Mouse (Mus musculus): ENCODE data around the gene Sgo2a.
A peak's percentile ranks its signal among the peaks of the same experiment; 100 is the strongest.
"Not testable (repeated sequence)": the region's sequence is repeated elsewhere in the genome, so short reads cannot be mapped to it uniquely, and the experiment has no call there.

Gene Sgo2a

DNA sequence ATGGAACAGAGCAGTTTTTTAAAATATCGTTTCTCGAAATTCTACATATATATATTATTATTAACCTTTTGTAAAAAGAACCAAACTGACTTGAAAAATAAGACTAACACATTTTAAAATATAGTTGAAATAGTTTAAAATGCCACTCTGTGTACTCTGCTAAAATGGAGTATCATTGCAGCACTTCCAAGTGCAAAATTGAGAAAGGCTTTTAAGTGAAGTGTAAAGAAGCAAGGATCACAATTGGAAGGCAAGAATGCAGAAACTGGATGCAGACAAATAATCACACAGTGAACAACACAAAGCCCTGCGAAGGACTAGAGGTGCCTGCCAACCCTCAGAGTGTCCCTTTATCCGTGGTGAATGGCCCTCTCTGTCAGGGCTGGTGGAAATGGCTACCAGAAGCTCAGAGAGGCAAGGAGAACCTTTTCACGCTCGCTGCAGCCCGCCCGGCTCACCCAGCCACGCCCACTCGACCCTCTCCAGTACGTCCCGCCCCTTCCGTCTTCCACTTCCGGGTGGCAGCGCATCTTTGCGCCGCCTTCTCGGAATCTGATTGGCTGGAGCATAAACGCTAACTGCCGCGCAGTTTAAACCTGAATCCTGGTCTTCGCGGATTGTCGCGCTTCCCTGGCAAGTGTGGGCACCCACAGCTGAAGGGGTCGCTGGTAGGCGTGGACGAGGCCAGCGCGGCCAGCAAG is at the start of gene Sgo2a:
Sgo2a (plus strand) TSS at position 540 of the 701 bp plus-strand sequence.
- peak; percentile 65 to 90 for DNase-seq (ENCODE audit: low spot score in 2 of 2)

DNA sequence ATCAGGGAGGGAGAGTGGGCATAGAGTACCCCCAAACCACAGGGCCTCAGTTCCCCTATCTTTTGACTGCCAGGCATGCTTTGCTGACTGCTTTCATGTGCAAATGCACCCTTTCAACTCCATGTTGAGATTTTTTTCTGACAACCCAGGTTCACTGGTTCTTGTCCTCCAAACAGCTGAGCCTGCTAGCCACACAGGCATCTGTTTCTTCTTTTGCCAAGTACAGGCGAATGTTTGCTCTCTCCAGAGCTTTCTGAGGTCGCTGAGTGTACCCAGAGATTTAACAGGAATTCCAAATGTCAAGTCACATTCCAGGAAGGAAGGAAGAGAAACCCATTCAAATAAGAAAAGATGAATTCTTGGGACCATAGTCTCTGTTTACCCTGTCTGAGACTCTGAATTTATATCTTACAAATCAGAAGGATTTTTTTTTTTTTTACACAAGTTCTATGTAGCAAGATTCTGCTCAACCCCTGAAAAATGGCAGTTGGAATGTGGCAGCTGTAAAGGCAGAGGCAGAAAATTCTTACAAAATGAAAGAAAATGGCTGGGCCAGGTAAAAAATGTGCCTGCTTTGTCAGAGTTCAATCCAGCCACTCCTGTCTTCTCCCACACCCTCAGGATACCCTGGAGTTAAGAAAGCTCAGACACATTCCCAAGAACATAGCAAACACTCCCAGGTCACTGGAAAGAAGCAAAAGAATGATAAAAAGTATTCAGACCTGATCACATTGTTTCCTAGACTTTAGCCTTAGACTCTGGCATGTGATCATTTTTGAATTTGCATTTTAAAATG is 48.0 kb upstream of the Sgo2a start:
- DNase-seq (ENCODE audit: low spot score in 2 of 2): no peak

DNA sequence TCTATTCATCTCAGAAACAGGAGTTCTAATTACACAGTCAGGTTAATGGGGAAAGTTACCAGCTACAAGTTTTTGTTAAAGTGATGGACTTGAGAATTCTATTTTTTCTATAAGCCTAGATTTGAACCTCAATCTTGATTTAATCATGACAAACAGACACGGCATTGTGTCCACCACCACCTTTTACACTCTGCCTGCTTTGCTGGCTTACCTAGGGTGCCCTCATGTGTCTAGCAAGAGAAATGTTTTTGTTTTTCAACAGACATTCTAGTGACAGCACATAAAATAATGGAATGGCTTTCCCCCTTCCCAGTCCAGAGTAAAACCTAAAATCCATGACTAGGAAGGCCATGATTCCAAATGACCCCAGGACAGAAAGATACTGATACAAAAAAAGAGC is 46.6 kb upstream of the Sgo2a start:
- DNase-seq (ENCODE audit: low spot score in 2 of 2): no peak

DNA sequence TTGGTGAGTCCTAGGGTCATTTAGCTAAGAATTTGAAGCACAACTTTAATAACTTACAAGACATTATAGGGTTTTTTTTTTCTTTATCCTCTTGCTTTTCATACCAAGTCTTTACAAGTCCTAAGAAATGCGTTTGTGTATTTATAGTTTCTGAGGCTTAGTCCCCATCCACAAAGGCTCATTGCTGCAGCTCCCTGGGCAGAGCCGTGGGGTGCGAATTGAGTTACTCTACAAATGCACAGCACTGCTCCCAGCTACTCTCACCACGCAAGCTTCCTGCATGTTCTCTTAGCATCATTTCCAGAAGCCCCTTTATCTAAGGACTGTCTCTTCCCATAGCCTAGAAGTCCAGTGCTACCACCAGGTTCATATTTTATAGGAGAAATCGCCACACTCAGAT is 46.1 kb upstream of the Sgo2a start:
- no peak for DNase-seq (ENCODE audit: low spot score in 2 of 2)

DNA sequence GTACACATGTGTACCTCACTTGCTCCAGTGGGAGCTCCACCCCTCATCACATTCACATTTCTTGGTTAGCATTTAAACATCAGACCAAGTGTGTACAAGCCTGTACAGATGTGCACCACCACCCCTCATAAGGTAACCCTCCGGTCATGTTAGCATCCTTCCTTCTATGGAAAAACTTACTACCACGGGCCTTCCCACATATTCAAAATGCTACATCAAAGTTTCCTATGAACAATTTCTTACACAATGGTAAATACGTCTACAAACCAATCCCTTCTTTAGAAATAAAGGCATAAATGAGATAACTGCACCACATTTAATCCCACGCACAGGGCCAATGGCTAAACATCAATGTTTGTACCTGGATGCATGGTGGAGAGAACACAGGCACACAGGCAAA is 43.3 kb upstream of the Sgo2a start:
- DNase-seq (ENCODE audit: low spot score in 2 of 2): no peak

DNA sequence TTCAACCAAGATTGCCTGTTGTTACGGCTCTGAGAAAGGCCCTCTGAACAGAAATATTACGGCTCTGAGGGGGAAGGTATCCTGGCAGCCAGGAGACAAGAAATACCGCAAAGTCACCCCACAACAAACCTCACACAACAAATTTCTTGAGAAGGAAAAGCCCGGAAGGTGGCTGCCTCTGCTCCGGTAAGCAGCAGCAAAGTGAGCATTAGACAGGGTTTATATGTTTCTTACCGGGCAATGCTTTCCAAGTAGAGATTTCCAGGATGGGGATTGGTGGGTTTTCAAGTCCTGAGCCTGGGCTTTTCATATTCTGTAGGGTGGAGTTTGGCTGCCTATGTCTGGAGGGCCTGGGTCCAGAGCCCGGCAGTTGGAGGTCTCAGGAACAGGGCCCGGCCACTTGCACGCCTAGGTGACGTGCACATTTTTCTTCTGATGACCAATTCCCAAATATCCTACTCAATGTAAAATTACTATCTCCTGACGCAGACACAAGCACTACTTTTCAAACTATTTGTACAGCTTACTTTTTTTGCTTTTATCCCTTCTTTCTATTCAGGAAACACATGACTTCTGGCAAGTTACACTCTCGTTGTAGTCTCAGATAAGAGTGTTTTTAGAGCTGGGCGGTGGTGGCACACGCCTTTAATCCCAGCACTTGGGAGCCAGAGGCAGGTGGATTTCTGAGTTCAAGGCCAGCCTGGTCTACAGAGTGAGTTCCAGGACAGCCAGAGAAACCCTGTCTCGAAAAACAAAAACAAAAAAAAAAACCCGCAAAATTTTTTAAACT is 42.0 kb upstream of the Sgo2a start:
- DNase-seq (ENCODE audit: low spot score in 2 of 2): no peak

DNA sequence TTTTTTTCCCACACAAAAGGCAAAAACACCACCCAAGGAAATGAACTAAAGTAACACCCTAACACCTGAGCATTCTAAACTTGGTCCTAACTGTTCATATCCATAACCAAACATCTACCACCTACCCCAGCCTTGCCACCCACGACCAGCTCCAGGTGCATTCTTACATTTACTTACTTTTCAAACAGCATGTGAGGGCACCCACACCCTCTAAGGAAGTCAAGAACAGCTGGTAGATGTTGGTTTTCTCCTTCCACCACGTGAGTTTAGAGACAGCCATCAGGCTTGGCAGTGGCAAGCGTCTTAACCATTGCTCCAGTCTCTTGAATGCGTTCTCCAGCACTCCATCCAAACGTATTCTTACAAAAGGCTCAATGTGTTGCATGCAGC is 41.4 kb upstream of the Sgo2a start:
- no peak for DNase-seq (ENCODE audit: low spot score in 2 of 2)

DNA sequence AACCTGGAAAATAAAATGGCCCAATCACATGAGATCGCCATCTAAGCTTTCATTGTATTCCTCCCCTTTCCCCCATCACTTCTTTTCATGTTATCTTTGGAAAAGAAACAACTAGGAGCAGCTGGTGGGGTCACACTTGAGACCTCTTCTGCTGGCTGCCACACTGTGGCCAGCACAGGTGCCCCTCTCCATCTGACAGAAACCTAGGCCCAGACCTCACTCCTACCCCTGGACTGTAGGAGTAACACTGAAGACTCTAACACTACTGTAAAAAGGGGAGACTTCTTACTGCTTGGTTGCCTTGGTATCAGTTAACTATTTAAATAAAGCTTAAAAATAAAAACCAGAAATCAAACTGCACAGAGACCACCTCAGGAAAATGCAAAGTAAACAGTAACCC is 40.0 kb upstream of the Sgo2a start:
- no peak for DNase-seq (ENCODE audit: low spot score in 2 of 2)

DNA sequence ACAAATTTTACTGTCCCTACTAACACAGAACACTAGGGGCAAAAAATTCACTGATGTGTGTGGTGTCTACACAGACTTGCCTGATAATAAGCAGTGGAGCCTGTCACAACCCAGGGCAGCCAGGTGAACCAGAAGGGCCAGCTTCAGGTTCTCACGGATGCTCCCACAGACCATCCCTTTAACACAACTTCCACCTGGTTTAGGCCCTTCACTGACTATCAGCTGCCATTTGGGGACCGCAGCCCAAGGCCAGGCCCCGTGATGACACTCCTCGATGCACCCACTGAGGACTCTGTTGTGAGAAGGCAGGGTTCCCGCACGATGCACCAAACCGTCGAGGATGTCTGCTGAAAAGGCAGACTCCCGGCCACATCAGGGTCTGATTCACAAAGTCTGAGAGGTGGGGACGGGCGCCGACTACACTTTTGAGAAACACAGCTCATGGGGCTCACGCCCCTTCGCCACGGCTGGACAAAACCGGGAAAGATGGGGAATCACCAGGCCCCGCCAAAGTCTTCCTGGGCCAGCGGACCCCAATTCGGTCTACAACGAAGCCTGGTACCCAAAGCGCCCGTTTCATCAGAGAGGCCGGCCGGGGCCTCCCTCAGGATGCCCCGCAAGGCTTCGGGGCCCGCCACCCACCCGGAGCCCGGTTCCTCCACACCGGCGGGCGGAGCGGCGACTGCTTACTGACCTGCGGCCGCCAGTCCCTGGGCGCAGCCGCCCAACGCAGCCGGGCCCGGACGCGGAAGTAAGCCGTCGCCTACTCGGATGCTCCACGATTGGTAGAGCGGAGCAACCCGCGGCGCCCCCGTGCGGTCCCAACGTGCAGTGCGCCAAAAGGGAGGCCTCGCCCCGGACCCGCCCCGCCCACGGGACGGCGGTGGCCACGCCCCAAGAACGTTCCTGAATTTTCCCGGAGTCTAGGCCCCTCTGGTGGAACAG is 26.2 kb upstream of the Sgo2a start:
- DNase-seq (ENCODE audit: low spot score in 2 of 2): peak; percentile 83 to 96

DNA sequence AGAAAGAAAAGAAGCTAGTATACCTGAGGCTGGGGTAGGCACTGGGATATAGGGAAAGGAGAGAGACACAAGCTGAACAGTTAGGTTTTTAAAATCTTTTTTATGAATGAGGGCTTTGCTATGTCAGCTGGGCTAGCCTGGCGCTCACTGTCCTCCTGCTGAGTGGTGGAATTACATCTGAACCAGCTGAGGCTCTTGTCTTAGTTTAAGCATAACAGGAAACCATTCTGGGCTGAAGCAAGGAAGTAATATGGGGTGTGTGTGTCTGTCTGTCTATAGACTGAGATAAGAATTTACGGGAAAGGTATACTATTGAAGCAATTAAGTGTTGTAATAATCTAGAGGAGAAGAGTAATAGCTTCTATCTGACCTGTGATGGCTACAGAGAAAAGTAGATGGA is 24.2 kb upstream of the Sgo2a start:
- no peak for DNase-seq (ENCODE audit: low spot score in 2 of 2)

DNA sequence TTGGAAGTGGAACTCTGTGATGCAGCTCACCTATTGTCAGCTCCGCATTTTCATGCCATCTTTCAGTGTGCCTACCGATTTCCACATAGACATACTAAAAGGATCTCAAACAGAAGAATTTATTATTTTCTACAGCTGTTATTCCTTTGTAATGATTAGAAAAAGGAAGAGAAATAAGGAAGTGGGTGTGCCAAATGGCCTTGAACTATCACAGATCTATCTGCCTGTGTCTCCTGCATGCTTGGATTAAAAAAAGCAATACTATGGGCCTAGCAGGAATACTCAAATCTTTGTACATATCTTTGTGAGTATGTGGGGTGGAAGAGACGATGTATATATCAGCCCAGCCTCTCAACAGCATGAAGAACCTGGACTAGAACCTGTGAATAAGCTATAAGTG is 18.9 kb upstream of the Sgo2a start:
- no peak for DNase-seq (ENCODE audit: low spot score in 2 of 2)

DNA sequence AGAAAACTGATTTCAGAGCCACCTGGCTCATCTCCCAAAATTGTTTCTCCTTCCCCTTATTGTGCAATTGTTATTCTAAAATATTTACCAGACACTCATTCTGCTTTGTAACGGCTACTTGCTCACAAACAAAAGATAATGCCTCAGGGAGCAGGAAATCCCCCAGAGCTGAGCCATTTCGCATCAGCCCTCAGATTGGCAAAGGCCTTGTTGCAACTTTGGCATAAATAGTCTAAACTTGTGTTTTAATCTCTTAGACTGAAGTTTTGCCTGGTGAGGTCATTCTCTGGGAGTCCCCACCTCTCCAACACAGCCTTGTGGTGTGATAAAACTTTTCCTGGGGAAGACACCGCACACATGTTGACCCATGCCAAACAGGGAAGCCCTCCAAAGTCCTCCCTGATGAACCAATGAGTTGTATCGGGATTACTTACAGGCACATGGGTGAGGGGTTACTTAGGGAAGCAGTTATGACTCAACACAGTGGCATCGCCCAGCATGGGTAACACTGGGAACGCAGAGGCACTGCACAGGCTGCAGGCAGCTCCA is 6.6 kb upstream of the Sgo2a start:
- DNase-seq (ENCODE audit: low spot score in 2 of 2): no peak

DNA sequence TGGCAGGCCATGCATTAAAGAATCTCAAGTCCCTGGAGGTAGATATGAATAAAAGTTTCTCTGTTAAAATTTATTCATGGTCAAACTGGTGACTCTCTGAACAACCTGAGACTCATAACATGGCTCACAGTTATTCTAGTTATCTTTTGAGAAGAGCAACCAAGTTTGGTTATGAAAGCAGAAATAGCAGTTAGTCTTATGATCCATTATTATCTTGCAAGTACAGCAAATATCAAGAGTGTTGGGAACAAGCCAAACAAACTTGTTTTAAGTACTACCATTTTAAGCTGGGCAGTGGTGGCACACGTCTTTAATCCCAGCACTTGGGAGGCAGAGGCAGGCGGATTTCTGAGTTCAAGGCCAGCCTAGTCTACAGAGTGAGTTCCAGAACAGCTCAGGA is 4.5 kb upstream of the Sgo2a start:
- DNase-seq (ENCODE audit: low spot score in 2 of 2): no peak

DNA sequence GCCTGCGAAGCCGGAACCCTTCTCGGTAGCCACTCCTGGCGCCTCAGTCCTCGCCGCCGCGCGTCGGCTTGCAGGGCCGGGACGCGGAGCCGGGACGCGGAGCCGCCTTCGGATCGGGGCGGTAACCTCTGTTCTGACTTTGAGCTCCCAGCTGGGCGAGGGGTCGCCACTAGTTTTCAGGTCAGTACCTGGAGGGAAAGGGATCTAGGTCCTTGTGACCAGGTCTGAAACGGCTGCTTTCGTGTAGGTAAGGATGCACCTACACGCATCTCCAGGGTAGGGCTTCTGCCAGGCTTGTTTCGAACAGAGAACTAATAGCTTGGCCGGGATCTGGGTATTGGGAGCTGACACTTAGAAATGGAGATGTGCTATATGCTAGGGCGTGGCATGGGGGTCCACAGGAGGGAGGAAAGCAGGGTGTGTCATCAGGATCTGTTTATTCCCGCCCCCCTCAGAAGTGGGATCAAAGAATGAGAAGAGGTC is 403 bp downstream of the Sgo2a start:
- DNase-seq (ENCODE audit: low spot score in 2 of 2): no peak

DNA sequence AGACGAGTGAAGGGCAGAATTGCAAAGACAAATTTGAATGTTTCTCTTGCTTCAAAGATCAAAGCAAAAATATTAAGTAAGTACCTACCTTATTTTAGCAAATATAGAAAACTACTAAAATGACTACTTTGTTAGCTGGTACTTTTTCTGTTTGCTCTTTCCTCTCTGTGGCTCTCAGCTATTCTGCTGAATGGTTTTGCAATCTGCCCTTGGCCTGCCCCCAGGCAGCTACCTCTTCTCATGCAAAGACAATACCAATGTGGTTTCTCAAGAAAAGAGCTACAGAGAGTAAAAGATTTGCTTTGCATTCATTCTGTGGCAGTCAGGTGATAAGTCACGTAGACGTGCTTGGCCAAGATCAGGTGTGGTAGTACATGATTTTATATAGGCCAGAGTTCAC is 2.4 kb downstream of the Sgo2a start:
- no peak for DNase-seq (ENCODE audit: low spot score in 2 of 2)

DNA sequence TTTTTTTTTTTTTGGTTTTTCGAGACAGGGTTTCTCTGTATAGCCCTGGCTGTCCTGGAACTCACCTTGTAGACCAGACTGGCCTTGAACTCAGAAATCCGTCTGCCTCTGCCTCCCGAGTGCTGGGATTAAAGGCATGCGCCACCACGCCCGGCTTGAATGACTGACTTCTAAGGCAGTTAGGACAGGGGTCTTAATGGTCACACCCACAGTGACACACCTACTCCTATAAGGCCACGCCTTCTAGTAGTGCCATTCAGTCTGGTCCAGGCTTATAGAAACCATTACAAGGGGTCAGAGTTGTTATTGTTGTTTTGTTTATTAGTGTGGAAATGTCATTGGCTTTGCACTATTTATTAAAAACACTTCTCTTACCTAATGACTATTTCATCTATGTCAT is 10.6 kb downstream of the Sgo2a start:
- not testable (repeated sequence) for DNase-seq (ENCODE audit: low spot score in 2 of 2)

DNA sequence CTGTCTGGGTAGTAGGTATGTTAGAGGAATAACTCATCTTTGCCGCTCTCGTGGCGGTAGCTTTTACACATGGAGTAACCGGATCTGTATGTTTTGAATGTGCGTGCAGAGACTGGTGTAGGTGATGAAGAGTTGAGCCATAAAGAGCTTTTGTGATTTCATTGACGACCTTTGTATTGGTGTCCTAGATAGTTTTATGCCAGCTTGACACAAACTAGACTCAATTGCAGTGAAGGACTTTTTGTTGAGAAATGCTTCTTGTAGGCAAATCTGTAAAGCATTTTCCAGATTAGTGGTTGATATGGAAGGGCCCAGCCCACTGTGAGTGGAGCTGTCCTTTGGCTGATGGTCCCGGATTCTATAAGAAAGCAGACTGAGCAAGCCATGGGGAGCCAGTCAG is 23.1 kb downstream of the Sgo2a start, which contains the start of gene Kctd18:
Kctd18 (minus strand) TSS at position 101 of the 400 bp plus-strand sequence.
- DNase-seq (ENCODE audit: low spot score in 2 of 2): no peak

DNA sequence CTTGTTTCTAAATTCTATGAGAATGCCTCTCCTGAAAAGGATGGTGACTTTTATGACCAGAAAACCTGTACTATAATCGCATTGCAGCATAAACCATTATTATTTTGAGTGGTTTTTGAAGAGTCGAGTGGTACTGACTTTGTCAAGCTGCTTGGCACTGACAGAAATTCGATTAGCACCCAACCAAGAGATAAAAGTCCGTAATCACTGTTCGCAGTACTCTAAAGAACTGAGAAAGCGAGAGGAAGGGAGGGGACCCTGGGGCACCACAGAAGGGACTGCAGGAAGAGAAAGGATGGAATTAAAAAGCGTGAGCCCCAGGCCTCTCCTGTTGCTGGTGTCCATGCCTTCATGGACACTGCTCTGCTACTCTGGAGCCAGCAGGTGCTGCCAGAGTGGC is 31.9 kb downstream of the Sgo2a start:
- DNase-seq (ENCODE audit: low spot score in 2 of 2): no peak

DNA sequence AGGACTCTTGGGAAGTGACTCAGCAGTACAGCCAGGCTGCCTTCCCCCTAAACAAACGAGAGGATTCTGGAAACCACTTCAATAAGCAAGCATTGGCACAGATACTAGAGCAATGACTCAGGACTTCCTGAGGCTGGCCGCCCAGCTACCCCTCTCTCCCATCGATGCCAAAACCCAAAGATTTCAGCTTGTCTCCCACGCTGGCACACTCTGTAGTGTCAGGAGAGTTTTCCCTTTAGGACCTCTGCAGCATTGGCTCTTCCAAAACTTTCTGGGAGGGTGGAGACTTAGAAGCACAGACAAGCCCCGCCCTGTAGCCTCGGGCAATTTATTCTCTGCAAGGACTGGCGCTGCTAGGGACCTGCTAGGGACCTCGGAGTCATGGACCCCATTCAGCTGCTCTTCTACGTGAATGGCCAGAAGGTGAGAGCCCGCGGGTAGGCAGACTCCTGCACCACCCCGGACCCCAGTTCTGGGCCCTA is 33.9 kb downstream of the Sgo2a start, which contains the start of gene Aox1:
Aox1 (plus strand) TSS at position 296 of the 482 bp plus-strand sequence.
- peak in 1 of 2 experiments; percentile 39 for DNase-seq (ENCODE audit: low spot score in 2 of 2)

DNA sequence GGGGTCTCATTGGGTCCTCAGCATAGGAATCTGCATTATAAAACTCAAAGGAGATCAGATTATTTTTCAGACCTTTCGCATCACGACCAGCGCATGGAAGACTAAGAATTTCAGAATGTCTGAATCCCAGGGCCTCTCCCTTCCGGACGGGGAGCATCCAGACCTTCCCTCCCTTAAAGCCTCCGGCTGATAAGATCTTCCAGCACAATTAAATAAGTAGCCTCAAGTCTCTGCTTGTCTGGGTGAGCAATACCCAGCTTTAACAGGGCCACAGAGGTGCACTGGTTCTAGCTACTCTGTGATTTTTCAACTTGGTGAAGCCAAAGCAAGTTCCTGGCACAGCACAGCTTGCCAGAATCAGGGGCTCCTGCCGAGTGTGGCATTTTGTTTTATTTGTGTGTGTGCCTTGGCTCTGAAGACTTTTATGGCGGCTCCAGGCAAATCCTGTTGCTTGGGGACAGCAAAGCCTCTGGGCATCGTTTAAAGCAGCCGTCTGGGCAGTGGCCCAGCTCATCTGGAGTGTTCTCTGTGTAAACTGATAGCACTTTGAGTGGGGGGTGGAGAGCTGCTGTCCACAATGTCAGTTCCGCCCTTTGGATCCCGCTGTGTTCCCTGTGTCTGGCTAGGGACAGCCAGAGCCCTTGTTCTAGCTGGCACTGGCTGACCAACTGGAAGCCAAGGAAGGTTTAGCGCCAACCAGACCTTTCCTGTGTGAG is 34.5 kb downstream of the Sgo2a start:
- DNase-seq (ENCODE audit: low spot score in 2 of 2): peak; percentile 6 to 45

Measured in left cerebral cortex, adult 9 months (tissue).